Mouse (Mus musculus) ES-Bruce4 (cell line): Measurements from ENCODE around the gene Cox4i1. TPM values are rescaled to one million over a fixed set of nuclear protein-coding genes. Genes with fewer than 3 reads are reported as not detected.
A peak's percentile ranks its signal among the peaks of the same experiment; 100 is the strongest.

Experiments
- H3K27ac ChIP-seq: 2 replicates; pipeline ENCODE4 v1.5.1; 2012; ENCODE audit warnings: low read length, inconsistent platforms; ENCODE audit not compliant: insufficient read depth
- H3K27me3 ChIP-seq: 2 replicates; pipeline ENCODE4 v1.6.1; 2012; ENCODE audit warnings: mild to moderate bottlenecking, low read length, inconsistent platforms; ENCODE audit not compliant: control insufficient read depth, poor library complexity, insufficient read depth, severe bottlenecking
- H3K36me3 ChIP-seq: 2 replicates; pipeline ENCODE4 v1.6.1; 2012; ENCODE audit warnings: inconsistent platforms, mild to moderate bottlenecking, low read length, moderate library complexity; ENCODE audit not compliant: control insufficient read depth, poor library complexity, insufficient read depth, severe bottlenecking
- H3K4me1 ChIP-seq: one replicate; pipeline ENCODE4 v1.8.1; 2011; ENCODE audit warnings: low read length; ENCODE audit not compliant: control insufficient read depth, insufficient read depth
- H3K4me3 ChIP-seq: 2 replicates; pipeline ENCODE4 v1.5.1; 2011; ENCODE audit warnings: low read depth, mild to moderate bottlenecking, low read length
- H3K9ac ChIP-seq: 2 replicates; pipeline ENCODE4 v1.6.1; 2012; ENCODE audit warnings: low read depth, mild to moderate bottlenecking, inconsistent platforms; ENCODE audit not compliant: poor library complexity, severe bottlenecking
- H3K9me3 ChIP-seq: replicated peaks from 2 replicates; pipeline ENCODE4 v1.6.1; 2012; ENCODE audit warnings: mild to moderate bottlenecking, low read length, inconsistent platforms; ENCODE audit not compliant: control insufficient read depth, poor library complexity, insufficient read depth, severe bottlenecking
- CTCF ChIP-seq: IDR thresholded peaks from one replicate; pipeline ENCODE4 v1.8.1; 2011; ENCODE audit warnings: low read depth, low read length
- EP300 ChIP-seq: IDR thresholded peaks from 2 replicates; pipeline ENCODE4 v1.6.1; 2011; ENCODE audit warnings: low read depth, low read length; ENCODE audit not compliant: insufficient read depth
- POLR2A ChIP-seq: IDR thresholded peaks from one replicate; pipeline ENCODE4 v1.8.1; 2011; ENCODE audit warnings: low read length; ENCODE audit not compliant: insufficient read depth
- polyA plus RNA-seq: library from polyadenylated mRNA; stranded (reverse); fragments of >200 nt; gene quantifications from 2 replicates; pipeline ENCODE4 v1.2.4, GENCODE M21; 2011; ENCODE audit warnings: low read depth; ENCODE audit not compliant: missing spikeins, insufficient read depth, insufficient read length

Gene Cox4i1
- polyA plus RNA-seq, 1 experiment, result 605 TPM

DNA sequence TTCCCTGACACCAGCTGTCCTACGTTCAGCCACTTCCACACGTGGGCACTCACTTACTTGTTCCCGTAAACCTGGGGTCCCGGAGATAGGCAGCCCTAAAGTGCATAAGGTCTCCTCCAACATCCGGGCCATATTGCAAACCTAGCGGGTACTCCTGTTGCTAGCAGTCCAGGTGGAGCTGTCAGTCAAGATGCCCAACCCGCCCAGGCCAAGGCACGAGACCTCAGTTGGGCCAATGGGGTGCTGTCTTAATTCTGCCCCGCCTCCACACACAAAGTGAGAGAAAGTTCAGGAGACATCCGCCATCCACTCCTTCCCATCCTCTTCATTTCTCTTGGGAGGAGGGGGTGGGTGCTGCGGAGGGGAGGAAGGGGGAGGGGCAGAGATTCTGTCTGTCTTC, 41.6 kb upstream of the Cox4i1 start:
- H3K27ac ChIP-seq, result peak overlapping the region; percentile 57; the same call in 1 of the 2 replicates
- H3K9me3 ChIP-seq, result no peaks in the 10 kb centered on the region
- peaks cover 9% of the 10 kb centered on the region for H3K4me1 ChIP-seq
- H3K36me3 ChIP-seq, result no peaks in the 10 kb centered on the region
- TF ChIP-seq EP300 (no peak), POLR2A (no peak), CTCF (no peak)
- H3K9ac ChIP-seq, result peak overlapping the region; percentile 29; the same call in 1 of the 2 replicates
- peak overlapping the region; percentile 79 for H3K4me3 ChIP-seq
- no peaks in the 10 kb centered on the region for H3K27me3 ChIP-seq

DNA sequence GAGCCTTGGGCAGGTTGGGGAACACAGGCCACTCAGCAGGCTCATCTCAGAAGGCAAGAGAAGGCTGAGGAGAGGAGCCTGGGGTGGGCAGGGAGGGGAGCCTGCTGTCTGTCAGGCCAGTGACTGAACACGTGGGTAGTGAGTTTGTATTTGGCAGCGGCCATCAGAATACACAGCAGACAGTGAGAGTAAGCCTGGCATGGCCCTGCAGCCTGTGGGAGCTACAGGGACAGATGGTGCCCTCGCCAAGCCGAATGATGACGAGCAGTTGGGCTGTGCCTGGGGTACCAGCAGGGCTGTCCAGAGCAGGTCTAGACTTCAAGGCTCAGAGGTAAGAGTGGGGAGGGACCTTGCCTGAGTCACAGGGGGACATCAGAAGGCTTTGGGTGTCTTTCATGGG, 40.7 kb upstream of the Cox4i1 start:
- 0 out of 2 replicates have a peak overlapping the region, but pooled peaks have one; percentile 20 for H3K27ac ChIP-seq
- peaks cover 13% of the 10 kb centered on the region for H3K4me1 ChIP-seq
- no peak for TF ChIP-seq CTCF
- TF ChIP-seq EP300, result no peak
- no peak for TF ChIP-seq POLR2A
- H3K27me3 ChIP-seq, result no peaks in the 10 kb centered on the region
- H3K36me3 ChIP-seq, result no peaks in the 10 kb centered on the region
- no peak overlapping the region for H3K9ac ChIP-seq
- no peaks in the 10 kb centered on the region for H3K9me3 ChIP-seq
- H3K4me3 ChIP-seq, result no peak overlapping the region

DNA sequence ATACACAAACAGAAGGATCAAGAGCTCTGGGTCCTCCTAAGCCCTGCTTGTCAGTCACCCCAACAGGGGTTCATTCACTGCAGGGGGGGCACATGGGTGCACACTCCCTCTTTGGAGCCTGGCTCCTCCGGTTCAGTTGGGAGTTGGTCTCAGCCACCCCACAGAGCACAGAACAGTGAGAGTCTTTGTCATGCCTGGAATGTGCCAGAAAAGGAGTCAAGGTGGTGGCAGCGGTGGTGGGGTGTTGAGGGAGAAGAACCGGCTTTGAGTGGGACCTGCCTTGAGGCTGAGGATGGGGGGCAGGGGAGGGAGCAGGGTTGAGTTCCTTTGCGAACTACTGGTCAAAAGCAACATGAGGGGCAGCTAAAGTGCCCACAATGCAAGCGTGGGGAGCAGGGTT, 38.0 kb upstream of the Cox4i1 start:
- no peak for TF ChIP-seq EP300
- no peaks in the 10 kb centered on the region for H3K36me3 ChIP-seq
- no peak overlapping the region for H3K27ac ChIP-seq
- H3K9ac ChIP-seq, result no peak overlapping the region
- H3K4me1 ChIP-seq, result peaks cover 15% of the 10 kb centered on the region
- no peaks in the 10 kb centered on the region for H3K27me3 ChIP-seq
- H3K9me3 ChIP-seq, result no peaks in the 10 kb centered on the region
- no peak overlapping the region for H3K4me3 ChIP-seq

DNA sequence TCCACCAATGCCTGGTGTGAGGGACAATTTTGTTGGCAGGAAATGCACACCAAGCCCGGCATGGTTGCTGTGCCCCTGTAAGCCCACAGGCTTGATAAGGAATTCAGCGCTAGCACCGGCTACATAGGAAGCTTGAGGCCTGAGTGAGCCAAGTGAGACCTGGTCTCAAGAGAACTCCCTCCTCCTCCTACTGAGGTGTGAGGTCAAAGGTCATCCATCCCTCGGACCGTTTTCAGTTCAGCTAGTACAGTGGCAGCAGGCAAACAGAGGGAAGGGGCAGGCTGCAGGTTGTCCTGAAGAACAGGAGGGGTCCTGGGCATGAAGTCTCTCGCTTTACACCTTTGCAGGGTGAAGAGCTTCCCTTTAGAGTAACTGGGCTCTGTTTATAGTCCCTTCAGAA, 37.2 kb upstream of the Cox4i1 start:
- Histone ChIP-seq H3K36me3 (no peaks in the 10 kb centered on the region), H3K27me3 (no peaks in the 10 kb centered on the region), H3K27ac (peak overlapping the region; percentile 70), H3K4me1 (peaks cover 15% of the 10 kb centered on the region), H3K4me3 (no peak overlapping the region), H3K9me3 (no peaks in the 10 kb centered on the region), H3K9ac (no peak overlapping the region)
- TF ChIP-seq EP300 (no peak), POLR2A (no peak), CTCF (no peak)

DNA sequence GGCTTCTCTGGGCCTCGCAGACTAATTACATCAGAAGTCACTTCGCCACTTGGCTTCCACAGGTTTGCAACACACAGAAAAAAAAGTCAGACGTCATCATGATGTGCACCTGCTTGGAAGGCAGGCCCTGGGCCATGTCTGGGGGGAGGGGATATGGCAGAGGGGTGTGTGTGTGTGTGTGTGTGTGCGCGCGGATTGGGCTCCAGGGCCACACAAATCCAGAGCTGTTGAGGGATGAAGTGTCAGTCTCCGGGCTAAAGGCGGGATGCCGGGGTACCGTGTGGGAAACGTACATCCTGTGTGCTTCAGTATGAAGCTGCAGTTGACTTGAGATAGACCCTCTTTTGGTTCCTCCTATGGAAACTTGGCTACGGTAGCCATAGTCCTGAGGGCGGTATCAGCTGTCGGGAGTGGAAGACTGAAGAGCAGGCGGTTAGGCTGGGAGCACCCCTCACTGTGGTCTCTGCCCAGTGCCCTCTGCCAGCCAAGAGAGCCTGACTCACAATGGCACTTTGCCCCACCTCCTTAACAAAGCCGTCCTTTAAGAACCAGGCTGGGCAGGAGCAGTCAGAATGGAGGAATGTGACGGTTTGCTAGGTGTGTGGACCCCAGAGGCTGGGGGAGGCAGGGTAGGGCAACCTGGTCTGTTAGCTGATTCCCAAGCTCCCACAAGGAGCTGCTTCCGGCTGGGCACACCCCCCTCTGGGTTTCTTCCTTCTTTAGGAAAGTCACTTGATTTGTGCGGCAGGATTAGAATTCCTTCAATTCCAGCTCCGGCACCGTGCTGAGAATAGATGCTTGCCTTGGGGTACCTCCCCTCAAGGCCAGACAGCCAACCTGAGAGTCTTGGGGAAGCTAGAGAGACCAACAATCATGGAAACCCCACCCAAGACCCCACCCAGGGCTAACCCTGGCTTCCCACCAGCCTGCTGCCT, 36.3 kb upstream of the Cox4i1 start:
- Histone ChIP-seq H3K27me3 (no peaks in the 10 kb centered on the region), H3K4me3 (no peak overlapping the region)

DNA sequence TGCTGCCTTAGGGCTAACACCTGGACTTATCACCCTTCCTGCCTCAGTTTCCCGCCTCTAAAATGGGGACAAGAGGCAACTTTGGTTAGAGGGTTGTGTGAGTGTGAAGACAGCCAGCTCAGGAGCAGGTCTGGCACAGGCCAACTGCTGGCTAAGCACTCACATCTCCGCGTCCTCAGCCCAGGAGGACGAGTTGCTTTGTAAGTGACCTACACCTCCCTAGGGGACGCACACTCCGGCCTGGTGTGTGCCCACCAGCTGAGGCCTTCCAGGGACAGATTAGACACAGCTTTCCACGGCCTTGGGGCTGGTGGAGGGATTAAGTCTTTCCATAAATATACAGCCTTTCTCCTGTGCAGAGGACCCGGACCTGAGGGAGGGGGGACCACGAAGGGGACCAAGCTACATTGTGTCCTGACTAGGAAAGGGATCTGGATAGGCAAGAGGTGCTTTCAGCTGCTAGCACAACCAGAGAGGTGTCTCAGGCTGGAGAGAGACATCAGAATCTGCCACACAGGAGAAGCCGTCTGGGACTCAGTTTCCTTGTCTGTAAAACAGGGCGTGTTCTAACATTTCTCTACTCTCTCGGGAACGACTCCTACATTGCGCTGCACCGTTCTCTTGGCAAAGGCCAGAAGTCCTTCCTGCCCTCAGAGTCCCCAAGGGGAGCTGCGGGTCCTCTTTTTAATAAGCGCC, 34.9 kb upstream of the Cox4i1 start:
- Histone ChIP-seq H3K9ac (peak overlapping the region; percentile 83), H3K9me3 (no peaks in the 10 kb centered on the region), H3K27me3 (no peaks in the 10 kb centered on the region), H3K4me1 (peaks cover 15% of the 10 kb centered on the region), H3K27ac (peak overlapping the region; percentile 37; the same call in 1 of the 2 replicates), H3K4me3 (peak overlapping the region; percentile 65), H3K36me3 (no peaks in the 10 kb centered on the region)
- TF ChIP-seq EP300 (no peak), CTCF (no peak), POLR2A (no peak)

More for the DNA sequence above, 36.3 kb upstream of the Cox4i1 start:
- Histone ChIP-seq H3K36me3 (no peaks in the 10 kb centered on the region), H3K27ac (peak overlapping the region; percentile 70), H3K9ac (0 out of 2 replicates have a peak overlapping the region, but pooled peaks have one; percentile 29), H3K4me1 (peaks cover 15% of the 10 kb centered on the region), H3K9me3 (no peaks in the 10 kb centered on the region)
- TF ChIP-seq POLR2A, result no peak
- no peak; the same call in 1 of the 2 replicates for TF ChIP-seq EP300
- no peak for TF ChIP-seq CTCF
